Mouse (Mus musculus) erythroblast, embryonic 14.5 days (primary cell): ENCODE results near the gene Eno2.

Experiments
- GATA1 ChIP-seq: IDR thresholded peaks from 2 replicates; pipeline ENCODE4 v1.6.1; 2012; ENCODE audit warnings: low read length, inconsistent platforms, mixed read lengths
- TAL1 ChIP-seq: IDR thresholded peaks from 3 replicates; pipeline ENCODE4 v1.6.1; 2012; ENCODE audit warnings: low read length, inconsistent platforms, mixed read lengths

GRCm38 (mm10) chr6:124779222-124779983 is 9.9 kb upstream of the Eno2 start, which contains the start of gene Lrrc23:
- TF ChIP-seq TAL1: no peak
- no peak for TF ChIP-seq GATA1
